Mouse (Mus musculus): ENCODE data around the gene Slc16a6.

Gene Slc16a6

DNA sequence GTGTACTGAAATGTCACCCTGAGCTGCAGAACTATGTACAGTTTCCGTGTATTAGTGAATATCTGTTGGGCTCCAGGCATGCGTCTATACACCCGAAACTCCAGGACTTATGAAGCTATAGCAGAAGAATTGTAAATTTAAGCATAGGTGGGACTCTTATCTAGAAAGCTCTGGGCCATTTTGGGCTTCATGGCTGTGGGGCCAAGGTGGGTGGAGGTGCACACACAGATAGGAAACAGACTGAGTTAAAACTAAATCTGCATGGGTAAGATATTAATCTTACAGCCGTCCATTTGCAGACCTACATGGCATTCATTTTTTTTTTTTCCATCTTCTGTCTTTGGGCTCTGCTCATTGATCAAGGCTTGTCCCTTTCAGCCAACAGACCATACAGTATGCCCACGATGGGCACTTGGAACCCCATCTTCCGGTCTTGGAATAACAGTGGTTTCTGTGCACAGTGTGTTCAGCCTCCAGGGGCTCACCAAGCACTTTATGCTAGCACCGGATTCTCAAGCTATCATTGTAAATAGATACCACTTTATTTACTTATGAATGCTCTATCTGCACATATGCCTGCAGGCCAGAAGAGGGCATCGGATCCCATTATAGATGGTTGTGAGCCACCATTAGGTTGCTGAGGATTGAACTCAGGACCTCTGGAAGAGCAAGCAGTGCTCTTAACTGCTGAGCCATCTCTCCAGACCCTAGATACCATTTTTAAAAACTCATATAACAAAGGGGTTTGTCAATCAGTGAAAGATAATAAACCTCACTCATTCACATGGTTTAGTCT lies 29.7 kb downstream of the Slc16a6 start:
- DNase-seq = no peak

DNA sequence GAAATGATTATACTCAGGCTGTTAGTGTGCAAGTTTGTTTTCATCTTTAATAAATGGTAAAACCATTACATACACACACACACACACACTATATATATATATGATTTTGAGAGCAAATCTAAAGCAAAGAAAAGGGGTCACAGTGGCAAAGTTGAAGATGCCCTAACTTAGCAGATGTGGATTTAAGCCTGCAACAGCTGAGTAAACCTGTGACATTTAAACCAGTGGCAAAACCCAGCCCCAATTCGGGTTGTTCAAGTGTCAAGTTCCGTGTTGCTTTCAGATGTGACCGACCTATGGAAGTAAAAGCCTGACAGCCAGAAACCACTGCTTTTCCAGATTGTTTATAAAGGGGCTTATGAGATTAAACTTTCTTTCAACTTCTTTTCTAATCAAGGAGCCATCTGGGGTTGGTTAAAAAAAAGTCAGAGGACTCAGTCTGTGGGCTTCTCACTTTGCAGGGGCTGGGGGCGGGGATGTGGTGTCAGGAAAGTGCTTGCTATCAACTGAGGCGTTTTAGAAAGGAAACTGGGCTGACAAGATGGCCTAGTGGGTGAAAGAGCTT lies 31.1 kb downstream of the Slc16a6 start:
- no peak for DNase-seq

DNA sequence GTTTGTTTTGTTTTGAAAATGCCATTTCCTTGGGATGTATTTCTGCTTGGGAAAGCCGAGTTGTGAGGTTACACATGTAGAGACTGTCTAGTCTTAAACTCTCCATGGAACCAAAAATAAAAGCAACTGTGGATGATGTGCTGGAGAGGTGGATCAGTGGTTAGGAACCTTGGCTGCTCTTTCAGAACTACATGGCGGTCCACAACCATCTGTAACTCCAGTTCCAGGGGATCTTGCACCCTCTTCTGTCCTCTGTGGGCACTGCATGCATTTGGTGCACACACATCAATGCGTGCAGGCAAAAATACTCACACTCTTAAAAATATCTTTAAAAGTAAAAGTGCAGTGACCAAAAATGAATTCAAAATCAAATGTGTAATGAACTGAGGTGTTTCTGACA lies 32.3 kb downstream of the Slc16a6 start:
- DNase-seq = peak in 1 of 2 experiments; percentile 60

DNA sequence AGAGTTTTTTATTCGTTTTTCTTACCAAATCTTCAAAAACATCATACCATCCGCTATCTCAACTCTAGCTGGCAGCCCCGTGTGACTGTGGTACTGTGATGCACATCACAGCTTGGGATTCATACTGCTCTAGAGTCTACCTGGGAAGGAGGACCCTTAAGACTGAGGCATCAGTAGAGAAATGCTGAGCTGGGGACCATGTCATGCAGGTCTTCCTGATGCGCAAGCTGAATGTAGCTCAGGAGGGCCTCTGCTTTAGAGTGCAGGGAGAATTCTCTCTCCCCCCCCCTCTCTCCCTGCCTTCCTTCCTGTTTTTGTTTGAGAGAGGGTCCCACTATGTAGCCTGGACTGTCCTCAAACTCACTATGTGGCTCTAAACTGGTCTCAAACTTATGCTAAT lies 32.8 kb downstream of the Slc16a6 start:
- no peak for DNase-seq

DNA sequence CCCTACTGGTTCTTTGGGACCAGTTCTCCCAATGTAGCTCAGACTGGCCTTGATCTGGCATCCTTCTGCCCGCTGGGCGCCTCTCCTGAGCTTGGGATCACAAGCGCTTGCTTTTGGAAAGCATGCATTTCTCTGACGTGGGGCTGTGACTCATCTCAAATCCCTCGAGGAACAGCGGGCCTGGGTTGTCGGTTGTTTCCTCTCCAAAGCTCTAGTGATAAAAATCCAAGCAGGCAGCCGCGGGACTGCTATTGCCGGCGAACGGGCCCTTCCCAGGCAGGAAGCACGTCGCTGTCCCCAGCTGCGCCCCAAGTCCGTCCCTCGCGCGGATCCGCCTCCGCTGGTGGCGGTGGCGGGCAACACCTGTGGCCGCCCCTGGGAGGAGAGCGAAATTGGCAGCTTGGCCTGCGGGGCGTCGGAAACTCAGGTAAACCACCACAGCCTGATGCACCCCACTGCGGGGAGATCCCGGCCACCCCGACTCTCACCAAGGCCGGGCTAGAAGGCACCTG lies 33.5 kb downstream of the Slc16a6 start:
- peak; percentile 69 to 77 for DNase-seq

DNA sequence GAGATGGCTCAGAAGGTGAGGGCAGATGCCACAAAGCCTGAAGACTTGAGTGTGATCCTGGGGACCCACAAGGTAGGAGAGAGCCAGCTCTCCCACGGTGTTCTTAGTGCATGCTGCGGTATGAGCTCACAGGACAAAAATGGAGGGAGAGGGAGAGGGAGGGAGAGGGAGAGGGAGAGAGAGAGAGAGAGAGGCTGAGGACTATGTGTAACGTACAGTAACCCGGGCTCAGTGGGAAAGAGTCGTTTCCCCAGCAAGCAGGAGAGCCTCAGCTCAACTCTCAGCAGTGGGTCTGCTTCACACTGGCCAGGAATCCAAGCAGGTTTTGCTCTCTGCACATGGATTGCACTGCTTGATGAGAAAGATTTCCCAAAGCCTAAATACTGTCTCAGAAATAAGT lies 34.2 kb downstream of the Slc16a6 start:
- no peak for DNase-seq

DNA sequence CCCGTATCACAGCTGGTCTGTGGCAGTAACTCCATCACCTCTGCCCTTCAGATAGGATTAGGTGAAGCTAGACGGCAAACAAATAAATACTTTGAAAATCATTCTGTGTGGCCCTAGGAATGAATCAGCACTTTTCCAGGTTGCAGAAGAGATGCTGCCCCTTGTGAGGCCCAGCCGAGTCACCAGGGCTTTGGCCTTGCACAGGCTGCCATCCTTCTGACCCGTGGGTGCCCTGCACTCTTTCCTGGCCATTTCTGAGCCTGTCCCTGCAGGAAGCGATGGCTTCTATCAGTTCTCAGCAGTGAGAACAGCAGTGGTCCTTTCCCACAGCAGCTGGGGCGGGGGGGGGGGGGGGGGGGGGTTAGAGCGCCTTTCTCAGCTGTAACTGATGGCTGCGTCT lies 36.5 kb downstream of the Slc16a6 start:
- no peak for DNase-seq

DNA sequence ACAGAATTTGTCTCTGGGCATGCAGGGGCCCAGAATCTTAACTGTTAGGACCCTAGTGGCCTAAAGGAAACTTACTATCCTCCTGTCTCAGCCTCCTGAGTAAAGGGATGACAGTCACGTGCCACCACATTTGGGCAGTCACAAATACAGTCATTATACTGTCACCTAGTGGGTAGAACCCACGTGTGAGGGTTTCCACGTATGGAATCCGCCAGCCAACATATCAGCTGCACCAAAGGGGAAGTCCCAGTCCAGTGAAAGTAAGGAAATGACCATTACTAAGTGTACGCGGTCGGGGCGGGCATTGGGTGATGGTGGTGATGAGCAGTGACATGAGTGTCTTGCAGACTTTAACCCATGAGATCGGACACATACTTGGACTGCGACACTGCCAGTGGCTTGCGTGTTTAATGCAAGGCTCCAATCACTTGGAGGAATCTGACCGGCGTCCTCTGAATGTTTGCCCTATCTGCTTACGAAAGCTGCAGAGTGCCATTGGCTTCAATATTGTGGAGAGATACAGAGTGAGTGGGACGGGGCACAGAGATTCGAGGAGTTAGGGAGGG lies 39.1 kb downstream of the Slc16a6 start:
- no peak for DNase-seq

DNA sequence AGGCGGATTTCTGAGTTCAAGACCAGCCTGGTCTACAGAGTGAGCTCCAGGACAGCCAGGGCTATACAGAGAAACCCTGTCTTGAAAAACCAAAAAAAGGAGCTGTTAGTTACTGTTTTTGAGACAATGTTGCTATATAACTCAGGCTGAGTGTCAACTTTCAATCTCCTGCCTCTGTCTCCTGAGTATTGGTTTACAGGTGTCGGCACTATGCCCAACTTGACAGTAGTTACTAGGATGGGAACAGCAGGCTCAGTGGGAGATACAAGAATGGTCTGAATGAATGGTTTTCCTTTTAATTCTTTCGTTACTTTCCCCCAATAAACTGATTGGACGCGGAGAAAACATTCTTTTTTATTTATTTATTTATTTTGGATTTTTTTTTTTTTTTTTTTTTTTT lies 46.0 kb downstream of the Slc16a6 start:
- no peak for DNase-seq

DNA sequence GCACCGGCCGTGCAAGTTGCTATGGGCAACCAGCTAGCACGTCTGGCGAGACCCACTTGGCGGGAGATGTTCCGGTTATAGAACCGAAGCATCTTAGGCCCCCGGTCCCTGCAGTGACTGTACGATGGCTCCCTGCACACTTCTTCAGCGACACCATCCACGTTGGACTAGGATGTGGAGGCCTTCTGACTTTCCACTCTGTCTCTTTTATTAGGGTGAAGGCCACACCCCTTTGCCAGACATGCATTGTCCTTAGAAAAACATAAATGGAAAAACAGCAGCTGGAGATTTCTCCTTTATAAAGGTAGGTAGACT lies 47.2 kb downstream of the Slc16a6 start:
- DNase-seq = no peak

DNA sequence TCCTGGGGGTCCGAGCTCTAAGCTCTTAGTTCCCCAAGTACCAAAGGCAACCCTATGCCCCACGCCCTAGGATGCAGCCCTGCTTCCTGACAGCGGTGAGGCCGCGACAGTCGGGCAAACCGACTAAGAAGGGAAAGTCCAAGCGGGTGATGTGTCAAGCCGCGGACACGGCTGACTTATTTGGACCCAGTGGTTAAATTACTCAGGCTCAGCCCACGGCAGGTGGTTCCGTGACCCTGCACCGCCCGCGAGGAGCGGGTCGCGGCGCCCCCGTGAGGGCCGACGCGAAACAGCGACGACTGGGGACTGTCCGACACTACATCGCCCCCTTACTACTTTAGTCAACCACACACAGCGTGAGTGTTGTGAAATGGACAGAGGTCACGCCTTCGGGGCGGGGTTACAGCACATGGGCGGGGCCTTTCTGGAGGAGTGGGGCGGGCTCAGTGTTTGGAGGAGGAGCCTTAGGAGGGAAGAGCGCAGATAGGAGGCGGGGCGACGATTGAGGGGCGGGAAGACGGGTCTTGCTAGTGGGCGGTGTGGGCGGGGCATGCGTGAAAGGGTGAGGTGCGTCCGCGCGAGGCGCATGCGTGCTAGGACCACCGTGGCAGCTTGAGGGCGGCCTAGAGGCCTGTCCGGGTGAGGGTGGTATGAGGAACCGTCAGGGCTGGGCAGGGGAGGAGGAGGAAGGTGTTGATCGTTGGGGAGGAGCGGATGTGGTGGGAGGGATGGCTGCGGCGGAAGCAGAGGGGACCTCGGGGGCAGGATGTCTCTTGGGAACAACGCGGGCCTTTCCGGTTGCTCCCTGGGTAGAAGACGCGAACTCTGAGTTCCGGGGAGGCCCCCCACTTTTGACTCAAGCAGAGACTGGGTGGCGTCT lies 47.8 kb downstream of the Slc16a6 start, which contains the start of gene Amz2:
Gene Amz2, plus strand, starts transcription at position 555 of the 880 bp plus-strand sequence.
- peak; percentile 99 for DNase-seq

DNA sequence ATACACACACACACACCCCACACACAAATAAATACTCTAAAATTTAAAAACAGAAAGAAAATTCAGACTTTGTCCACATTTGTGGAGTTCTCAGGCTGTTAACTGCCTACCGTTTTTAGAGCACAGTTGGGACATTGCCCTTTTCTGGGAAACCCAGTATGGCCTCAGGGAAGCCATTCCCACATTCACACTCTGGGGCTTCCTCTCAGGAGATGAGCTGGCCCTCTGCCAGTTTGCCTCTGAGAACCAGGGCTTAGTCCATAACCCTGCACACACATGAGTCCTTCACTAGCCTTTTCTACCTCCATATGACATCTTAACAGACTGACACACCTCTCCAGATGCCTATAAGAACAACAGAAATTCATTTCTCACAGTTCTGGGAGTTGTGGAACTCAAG lies 50.1 kb downstream of the Slc16a6 start:
- no peak for DNase-seq

DNA sequence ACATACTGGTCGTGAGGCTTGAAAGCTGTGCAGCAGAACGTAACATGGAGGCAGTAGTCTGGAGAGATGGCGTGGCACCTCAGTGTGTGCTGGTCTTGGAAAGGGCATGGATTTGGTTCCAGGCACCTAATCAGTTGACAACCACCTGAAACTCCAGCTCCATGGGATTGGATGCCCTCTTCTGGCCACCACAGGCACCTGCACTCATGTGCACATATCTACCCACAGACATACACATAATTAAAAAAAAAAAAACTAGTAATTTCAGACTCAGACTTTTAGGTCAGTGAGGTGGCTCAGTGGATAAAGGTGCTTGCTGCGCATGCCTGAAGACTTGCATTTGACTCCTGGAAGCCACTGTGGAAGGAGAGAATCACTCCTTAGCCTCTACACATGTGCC lies 51.1 kb downstream of the Slc16a6 start:
- DNase-seq = no peak

DNA sequence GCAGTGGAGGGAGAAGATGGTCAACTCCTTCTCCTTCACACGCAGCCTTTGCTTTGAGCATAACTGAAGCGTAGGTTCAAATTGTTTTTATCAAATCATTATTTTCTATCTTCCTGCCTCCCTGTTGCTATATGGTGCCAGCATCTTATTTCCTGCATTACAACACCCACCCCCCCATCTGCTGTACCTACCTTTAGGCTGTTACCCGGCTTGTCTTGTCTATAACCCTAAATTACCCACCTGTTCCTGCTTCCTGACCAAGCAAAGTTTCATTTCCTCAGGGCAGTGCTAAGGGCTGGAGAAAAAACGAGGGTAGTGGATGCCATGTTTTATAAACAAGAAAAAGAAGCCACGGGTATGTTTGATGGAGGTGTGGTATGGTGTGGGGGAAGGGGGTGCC lies 52.2 kb downstream of the Slc16a6 start:
- DNase-seq = no peak

DNA sequence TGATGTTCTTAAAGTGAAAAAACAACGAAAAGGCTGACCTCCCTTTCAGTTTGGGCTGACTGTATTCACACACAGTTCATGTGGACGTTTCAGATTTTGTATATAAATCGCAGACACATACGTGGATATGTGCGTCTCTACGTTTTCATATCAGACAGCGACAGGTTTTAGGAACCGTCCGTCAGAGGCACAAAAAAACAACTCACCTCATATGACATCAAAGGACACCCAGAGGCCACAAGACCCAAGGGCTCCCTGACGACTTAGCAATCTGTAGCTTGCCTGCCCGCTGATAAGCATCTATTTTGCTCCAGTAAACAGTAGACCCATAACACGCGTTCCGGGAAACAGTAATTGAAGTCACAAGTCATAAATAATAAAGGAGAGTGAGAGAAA lies 52.8 kb downstream of the Slc16a6 start:
- DNase-seq = no peak

DNA sequence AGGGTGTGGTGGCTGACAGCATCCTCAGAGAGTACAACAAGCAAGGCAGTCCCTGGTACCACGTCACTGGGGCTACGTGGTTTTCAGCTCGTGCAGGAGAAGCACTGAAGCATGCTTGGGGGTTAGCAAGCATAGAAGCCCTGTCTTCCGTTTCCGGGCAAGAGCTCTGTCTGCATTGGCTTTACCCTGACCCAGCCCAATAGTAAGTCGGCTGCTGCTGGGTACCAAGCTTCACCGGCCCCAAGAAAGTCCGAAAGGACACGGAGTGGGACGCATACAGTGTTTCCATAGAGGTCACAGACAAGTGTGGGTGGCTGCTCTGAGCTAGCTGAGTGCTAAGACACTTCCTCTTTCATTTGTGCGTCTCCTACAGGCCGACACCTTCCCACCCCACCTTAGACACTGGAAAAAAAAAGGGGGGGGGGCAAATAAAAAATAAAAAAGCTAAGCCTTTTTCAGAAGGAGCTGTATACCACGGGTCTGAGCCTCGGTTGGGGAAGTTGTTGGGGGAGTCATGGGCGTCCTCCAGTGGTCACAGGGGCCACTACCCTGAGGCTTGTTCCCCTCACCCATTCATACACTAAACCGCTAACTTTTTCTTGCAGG lies 53.3 kb downstream of the Slc16a6 start:
- peak; percentile 64 to 75 for DNase-seq

DNA sequence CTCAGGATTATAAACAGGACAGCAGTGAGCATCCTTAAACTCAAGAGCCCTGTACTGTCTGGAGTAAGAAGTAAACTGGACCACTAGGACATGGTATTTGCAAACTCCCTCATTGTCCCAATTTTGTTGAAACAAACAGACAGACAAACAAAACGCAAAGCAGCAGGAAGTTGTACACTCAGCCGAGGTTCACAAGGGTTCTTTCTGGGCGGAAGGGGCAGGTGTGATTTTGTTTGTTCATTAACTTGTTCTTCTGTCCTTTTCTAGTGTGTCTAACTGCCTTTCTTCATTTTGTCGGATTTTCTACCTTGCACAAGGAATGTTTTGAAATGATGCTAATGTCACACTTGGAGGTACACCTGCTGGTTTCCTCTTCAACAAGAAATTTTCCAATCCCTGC lies 53.9 kb downstream of the Slc16a6 start:
- DNase-seq = no peak

DNA sequence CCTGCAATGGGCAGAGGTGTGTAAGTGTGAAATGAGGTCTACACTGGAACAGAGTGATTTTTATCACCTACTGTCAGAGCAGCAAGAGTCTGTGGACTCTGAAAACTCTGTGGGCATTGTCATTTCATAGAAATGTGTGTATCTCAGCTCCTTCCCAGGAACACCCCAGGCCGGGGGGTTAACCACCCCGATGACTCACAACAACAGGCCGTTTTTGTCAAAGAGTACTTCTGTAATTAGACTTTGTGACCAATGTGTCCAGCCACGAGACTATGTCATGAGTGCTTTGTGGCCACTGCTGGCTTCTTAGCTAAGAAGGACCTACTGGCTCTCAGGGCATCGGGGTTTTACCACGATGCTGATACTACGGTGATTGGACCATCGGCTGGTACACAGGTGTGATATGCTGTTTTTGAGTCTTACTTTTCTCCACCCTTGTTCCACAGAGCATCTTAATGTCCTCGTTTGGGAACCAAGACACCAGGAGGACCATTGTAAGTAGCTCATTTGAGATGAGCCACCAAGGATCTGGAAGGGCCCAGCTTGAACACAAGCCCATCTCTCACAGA lies 55.8 kb downstream of the Slc16a6 start:
- no peak for DNase-seq

DNA sequence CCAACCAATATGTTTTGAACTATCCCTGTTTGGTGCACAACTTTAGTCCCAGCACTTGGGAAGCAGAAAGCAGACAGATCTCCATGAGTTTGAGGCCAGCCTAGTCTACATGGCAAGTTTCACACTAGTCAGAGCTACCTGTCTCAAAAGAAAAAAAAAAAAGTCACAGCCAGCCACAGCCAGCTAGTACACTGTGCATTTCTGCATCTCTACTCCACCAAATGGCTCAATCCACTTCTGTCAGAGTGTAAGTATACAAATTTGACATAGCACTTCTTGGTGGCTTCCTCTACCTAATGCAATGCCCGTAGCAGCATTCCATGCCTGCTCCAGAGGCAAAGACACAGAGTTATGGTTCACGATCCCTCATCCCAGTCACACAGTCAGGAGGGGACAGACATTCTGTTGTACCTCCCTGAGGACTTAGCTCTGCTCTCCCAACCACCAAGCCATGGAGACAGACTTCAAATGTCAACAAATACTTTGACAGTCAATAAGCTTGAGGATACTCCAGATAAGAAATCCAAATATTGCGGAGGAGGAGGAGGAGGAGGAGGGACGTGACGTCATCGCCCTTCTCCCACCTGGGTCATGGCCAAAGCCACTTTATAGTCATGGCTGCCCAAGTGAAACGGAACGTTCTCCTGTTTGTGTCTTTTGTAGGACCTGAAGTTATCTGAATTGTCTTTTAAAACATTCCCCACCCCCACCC lies 56.5 kb downstream of the Slc16a6 start:
- DNase-seq = no peak

DNA sequence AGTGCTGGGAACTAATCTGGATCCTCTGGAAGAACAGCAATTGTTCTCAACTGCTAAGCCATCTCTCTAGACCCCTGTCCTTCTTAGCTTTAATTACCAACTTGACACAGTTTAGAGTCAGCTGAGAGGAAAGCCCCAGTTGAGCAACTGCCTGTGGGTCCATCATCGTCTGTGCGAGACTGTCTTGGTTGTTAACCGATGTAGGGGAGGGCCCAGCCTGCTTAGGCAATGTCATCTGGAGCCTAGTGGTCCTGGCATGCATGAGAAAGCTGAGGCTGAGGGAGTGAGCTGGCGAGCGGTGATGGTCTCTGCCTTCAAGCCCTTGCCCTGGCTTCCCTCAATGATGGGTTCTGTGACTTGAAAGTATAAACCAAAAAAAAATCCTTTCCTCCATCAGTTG lies 58.6 kb downstream of the Slc16a6 start:
- DNase-seq = no peak

DNA sequence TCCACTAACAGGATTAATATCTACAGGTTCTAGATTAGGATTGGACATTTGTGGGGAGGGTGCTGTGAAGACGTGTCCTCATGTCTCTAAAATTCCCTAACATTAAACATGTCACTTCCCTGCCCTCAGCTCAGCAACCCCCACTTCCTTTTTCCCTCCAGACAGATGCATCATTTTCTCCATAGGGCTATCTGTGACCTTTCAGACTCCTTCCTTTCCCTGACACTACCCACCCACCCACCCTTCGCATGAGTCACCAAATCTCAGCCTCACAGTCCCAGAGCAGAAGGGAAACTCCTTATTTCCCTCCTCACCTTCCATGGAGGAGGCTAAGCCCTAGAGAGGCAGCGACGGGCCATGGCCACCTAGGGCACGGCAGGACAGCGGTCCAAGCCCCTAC lies 59.8 kb downstream of the Slc16a6 start, which contains the start of gene 9930022D16Rik:
Gene 9930022D16Rik, plus strand, starts transcription at position 301 of the 400 bp plus-strand sequence.
- DNase-seq = no peak
